Comparison of ENCODE assay signal across 12 mouse cellular contexts in the genomic region with DNA sequence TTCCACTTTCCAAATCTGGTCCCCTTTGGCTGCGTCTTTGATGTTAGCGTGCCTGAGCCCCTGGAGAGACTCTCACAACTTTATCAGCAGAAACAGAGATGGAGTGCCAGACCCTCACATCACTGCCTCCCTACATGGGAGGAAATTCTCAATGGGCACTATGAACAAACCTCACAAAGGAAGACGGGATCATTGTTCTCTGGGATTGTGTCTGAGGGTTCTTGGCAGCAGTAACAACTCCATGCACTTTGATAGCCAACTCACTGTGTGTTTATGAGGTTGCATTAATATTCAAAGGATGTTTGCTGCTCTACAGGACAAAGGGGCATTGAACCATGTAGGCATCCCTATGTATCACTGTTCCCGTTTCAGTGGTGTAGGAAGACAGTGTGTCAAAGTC.
"Had no signal": no experiment of that assay in that cellular context is flagged by ENCODE, and none has a peak within 500 bp of the region (broad histone marks: within the 10 kb centered on the region; RNA-seq: fewer than 3 reads in every experiment).

No protein-coding gene starts in this region.

- H3K4me1 ChIP-seq: limb, embryonic 10.5 days; midbrain, embryonic 12.5 days; stomach, embryonic 15.5 days had no signal

- H3K27ac ChIP-seq: left cerebral cortex, adult 2 months; limb, embryonic 10.5 days; liver, embryonic 12.5 days; midbrain, embryonic 12.5 days; stomach, embryonic 15.5 days had no signal

- H3K9ac ChIP-seq: liver, embryonic 12.5 days; lung, embryonic 14.5 days; midbrain, embryonic 12.5 days; stomach, embryonic 15.5 days had no signal

- H3K27me3 ChIP-seq: midbrain, embryonic 12.5 days; stomach, embryonic 15.5 days had no signal

- ATAC-seq: liver, embryonic 12.5 days had no signal

- H3K9me3 ChIP-seq: limb, embryonic 10.5 days; liver, embryonic 12.5 days; midbrain, embryonic 12.5 days; stomach, embryonic 15.5 days had no signal

- DNase-seq: kidney, adult 8-10 months; kidney, postnatal 25 days; lung, embryonic 14.5 days; lung, postnatal 10 days; lung, postnatal 4 days; right cerebral cortex, postnatal 14 days; thymus, postnatal 36 days had no signal

- H3K4me2 ChIP-seq: liver, embryonic 12.5 days; lung, embryonic 14.5 days; midbrain, embryonic 12.5 days; stomach, embryonic 15.5 days had no signal

- H3K4me3 ChIP-seq: left cerebral cortex, adult 2 months; limb, embryonic 10.5 days; liver, embryonic 12.5 days; midbrain, embryonic 12.5 days; stomach, embryonic 15.5 days had no signal

- H3K36me3 ChIP-seq: limb, embryonic 10.5 days; liver, embryonic 12.5 days; midbrain, embryonic 12.5 days; stomach, embryonic 15.5 days had no signal
